Mouse (Mus musculus) thymus, postnatal 10 days (tissue): ENCODE results near the gene 4930415O20Rik.

Experiments
- DNase-seq, 2 experiments: peaks; one replicate each; pipeline ENCODE4 v3.0.0; 2021; ENCODE audit warnings: low spot score in 2 of 2

Gene 4930415O20Rik

GRCm38 (mm10) chr15:98629464-98629863 lies 58.7 kb downstream of the 4930415O20Rik start:
- no peak for DNase-seq

GRCm38 (mm10) chr15:98630540-98630939 lies 59.7 kb downstream of the 4930415O20Rik start, which contains the start of gene Cacnb3:
TSS of gene Cacnb3 (plus strand) at chr15:98630840.
- no peak for DNase-seq

- DNase-seq, result peak; percentile 68 to 93
Measured at GRCm38 (mm10) chr15:98631493-98631892, 60.7 kb downstream of the 4930415O20Rik start.

- no peak for DNase-seq
Measured at GRCm38 (mm10) chr15:98632107-98632744, 61.4 kb downstream of the 4930415O20Rik start.

- DNase-seq, result no peak
Measured at GRCm38 (mm10) chr15:98632921-98633320, 62.1 kb downstream of the 4930415O20Rik start.

GRCm38 (mm10) chr15:98633822-98634470 lies 63.1 kb downstream of the 4930415O20Rik start:
- DNase-seq, result no peak

GRCm38 (mm10) chr15:98634541-98635081 lies 63.8 kb downstream of the 4930415O20Rik start:
- peak; percentile 69 to 74 for DNase-seq

- DNase-seq, result no peak
Measured at GRCm38 (mm10) chr15:98635291-98635841, 64.6 kb downstream of the 4930415O20Rik start.

- DNase-seq, result no peak
Measured at GRCm38 (mm10) chr15:98636517-98636916, 65.7 kb downstream of the 4930415O20Rik start.

- no peak for DNase-seq
Measured at GRCm38 (mm10) chr15:98637155-98637554, 66.4 kb downstream of the 4930415O20Rik start.
